Mouse (Mus musculus) embryo, embryonic 11.5 days (tissue): ENCODE results near the gene Pcsk5.
A peak's percentile ranks its signal among the peaks of the same experiment; 100 is the strongest.

Experiments used
- DNase-seq: peaks from one replicate; pipeline ENCODE4 v3.0.0-alpha.2; 2012; ENCODE audit warnings: low read depth, low spot score

Pcsk5 gene

GRCm38 (mm10) chr19:17400571-17400970 lies 436.9 kb downstream of the Pcsk5 start:
- DNase-seq: no peak

DNA sequence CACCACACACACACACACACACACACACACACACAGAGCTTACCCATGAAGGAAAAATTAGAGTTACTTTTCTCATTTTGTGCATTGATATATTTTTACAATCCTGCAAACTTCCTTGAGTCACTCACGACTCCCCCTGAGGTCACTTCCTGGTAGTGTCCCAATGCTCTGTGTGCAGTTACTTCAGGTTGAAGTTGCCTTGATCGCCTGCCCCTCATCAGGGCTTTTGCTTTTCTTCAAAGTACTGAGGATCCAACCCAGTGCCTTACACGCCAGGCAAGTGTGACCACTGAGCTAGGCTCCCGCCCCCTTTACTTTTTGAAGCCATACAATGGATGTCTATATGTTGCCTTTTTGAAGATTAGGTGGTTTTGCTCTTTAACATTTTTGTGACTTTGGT lies 437.5 kb downstream of the Pcsk5 start:
- DNase-seq: no peak

DNA sequence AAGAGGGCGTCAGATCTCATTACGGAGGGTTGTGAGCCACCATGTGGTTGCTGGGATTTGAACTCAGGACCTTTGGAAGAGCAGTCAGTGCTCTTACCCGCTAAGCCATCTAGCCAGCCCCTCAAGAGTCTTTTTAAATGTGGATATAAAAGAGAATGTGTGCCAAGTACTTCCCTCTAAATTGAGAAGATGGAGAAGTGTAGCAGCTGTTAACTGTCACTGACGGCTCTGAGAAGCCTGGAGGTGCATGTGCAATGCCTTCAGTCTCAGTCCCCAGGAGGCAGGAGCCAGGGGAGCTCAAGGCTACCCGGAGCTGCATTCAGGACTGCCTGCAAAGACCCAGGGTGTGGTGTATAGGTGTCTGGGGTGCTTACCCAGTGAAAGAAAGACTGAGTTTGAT lies 439.5 kb downstream of the Pcsk5 start:
- DNase-seq: no peak

DNA sequence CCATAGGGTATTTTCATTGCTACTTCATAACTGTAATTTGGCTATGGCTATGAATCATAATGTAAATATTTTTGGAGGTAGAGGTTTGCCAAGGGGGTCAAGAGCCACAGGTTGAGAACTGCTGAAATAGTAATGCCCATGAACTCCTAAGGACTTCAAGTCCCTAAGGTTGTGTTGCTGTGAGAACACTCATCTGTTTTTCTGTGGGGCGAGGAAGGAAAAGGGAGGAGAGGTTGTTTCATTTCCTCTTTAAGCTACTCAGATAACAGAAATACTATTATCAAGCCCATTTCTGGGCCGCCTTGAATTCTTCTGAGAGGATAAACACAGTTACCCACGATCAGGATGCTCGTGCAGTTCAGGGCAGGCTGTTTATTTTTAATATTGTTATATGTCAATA lies 440.6 kb downstream of the Pcsk5 start:
- no peak for DNase-seq

- DNase-seq: peak; percentile 79
Observed at GRCm38 (mm10) chr19:17393841-17394591, 443.4 kb downstream of the Pcsk5 start, which contains the start of gene Rfk. TSS of gene Rfk (plus strand) at chr19:17394043.

- no peak for DNase-seq
Observed at GRCm38 (mm10) chr19:17392866-17393265, 444.6 kb downstream of the Pcsk5 start.

DNA sequence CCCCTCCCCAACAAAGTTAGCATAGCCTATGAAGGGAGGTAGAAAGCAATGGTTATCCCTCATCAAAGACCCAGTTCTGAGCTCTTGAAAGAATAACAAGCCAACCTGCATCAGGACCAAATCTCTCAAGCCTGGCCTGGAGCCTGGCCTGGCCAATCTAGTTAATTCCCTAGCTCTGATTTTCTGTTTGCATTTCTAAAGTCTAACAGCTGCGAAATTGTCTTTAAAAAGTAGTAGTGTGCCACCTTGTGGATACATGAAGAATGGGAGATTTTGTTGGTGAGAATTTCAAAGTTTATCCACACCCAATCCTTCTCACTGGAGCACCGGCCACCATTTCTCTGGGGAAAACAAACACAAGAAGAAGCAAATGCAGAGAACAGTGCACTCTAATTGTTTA lies 449.0 kb downstream of the Pcsk5 start:
- no peak for DNase-seq

DNA sequence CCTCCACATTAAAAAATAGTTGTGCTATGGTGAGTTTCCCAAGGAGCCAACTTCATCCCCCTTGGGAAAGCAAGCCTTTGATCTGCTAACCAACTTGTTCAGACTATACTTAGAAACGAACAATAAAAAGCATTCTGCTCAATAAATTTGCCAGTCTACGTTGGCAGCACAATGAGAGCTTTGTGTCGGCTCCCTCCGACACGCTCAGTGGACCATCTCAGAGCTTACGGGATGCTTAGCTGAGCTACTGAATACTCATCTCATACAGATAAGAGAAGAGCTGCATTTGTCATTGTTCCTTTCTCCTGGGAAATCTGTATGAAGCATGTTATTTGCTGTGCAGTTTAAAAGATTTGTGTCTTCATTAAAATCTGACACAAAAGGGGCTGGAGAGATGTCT lies 451.0 kb downstream of the Pcsk5 start:
- DNase-seq: no peak

DNA sequence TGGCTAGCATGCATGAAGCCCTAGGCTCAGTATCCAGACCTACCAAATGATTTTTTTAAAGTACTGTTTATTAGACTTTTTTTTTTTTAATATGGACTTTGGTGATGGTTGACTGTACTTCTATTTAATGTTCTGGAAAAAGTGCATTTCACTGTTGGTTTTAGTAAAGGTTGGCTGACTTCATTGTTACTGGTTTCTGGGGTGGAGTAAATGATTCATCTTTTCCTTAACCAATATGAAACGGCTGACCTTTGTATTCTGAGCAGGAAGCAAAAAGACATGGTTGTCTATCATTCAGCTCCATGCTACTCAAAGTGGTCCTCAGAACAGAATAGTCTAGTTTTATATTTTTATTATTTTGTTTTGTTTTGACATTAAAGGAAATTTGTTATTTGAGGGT lies 452.0 kb downstream of the Pcsk5 start:
- DNase-seq: no peak

DNA sequence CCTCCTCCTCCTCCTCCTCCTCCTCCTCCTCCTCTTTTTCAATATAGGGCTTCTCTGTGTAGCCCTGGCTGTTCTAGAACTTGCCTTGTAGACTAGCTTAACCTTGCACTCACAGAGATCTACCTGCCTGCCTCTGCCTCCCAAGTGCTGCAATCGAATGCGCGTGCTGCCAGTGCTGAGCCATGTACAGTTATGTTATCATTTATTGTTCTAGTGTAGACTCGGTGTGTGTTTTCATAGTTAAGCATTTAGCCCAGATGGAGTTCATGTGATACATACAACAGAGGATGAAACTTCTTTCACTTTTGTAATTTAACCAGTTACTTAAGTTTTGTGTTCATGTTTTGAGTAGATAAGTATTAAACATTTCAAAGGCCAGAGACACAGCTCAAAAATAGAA lies 452.4 kb downstream of the Pcsk5 start:
- no peak for DNase-seq

DNA sequence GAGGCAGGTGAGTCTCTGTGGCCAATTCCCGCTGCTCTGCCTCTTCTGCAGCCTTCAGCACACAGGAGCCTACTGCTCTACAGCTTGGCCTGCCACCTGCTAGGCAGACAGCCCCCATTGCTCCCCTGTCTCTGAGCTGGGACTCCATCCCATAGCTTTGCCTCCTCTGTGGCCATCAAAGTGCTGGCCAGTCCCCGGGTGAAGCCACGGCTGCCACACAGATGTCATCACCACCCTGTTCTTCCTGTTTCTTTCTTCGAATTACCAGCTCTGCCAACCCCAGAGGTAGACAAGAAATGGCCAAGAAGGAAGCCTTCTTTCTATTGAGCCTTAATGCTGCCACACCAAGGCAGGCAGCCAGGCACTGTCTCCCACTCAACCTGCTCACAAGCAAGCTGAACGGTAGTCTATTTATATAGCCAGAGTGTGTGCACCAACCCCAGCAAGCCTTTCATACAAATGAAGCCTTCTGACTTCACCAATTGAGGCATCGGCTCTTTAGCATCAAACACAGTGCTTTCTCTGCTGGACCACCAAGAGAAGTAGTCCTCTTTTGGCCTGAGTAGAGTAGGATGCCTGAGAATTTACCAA lies 454.5 kb downstream of the Pcsk5 start:
- no peak for DNase-seq
